Mouse (Mus musculus) lung, postnatal 4 days (tissue): ENCODE results near the gene Akr1b10.
A peak's percentile ranks its signal among the peaks of the same experiment; 100 is the strongest.
"Not testable (repeated sequence)": the region's sequence is repeated elsewhere in the genome, so short reads cannot be mapped to it uniquely, and the experiment has no call there.

Experiments
- DNase-seq, 2 experiments: peaks; one replicate each; pipeline ENCODE4 v3.0.0; 2021

The Akr1b10 gene

DNA sequence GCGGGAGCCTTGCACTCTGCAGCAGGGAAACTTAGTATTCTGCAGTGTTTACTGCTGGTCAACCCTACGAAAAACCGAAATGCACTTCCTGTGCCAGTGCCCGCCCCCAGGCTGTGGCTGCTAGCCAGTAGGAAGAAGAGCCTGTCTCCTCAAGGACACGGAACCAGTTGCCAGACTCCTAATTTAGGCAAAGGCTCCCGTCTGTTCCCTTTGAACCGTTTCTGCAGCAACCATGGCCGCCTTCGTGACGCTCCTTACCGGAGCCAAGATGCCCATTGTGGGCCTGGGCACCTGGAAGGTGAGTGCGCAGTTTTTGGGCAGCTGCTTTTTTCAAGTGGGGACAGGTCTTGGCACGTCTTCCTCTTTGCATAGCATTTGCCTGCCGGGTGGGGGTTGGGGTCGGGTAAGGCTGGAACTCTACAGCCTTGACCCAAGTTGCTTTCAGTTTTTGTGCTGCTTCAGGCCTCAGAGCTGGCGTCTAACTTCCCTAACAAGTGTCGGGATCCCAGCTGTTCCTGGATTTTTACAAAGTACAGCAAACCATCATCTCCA, at the start of gene Akr1b10:
Akr1b10 (plus strand) TSS at position 109 of the 552 bp plus-strand sequence.
- peak; percentile 85 to 90 for DNase-seq

DNA sequence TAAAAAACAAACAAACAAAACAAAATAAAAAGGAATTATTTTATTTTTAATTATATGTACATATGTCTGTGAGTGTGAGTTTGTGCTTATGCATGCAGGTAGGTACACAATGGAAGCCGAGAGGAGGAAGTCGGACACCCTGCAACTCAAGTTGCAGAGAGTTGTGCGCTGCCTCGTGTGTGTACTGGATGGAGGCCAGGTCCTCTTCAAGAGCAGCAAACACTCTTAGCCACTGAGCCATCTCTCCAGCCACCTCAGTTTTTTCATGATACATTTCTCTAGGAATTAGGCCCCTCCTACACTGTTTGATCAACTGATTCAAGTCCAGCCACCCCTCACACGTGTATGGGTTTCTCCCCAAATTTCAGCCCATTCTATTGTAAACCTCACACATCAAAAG, 49.3 kb upstream of the Akr1b10 start:
- peak; percentile 42 to 66 for DNase-seq

DNA sequence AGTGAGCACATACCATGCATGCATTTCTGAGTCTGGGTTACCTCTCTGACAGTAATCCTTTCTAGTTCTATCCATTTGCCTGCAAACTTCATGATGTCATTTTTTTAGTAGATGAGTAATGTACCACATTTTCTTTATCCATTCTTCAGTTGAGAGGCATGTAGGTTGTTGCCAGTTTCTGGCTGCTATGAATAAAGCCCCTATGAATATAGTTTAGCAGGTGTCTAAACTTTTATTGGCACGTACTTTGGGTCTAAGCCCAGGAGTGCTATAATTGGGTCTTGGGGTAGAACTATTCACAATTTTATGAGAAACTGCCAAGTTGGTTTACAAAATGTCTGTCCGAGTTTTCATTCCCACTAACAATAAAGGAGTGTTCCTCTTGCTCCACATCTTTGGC, 46.2 kb upstream of the Akr1b10 start:
- no peak for DNase-seq

DNA sequence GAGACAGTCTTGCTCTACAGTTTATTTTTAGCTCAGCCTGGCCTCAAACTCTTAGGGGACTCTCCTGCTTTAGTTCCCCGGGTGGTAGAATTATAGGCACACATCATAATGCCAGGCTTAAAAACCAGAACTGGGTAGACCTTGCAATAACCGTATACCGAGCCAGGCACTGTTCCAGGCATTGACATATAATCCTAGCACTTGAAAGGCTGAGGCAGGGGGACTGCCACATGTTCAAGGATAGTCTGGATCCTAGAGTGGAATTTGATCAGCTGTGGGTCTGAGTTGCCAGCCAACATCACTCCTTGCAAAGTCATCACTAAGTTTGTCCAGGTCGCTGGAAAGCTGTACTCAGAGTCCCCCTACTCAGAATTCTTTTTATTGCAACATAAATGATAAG, 42.0 kb upstream of the Akr1b10 start:
- no peak for DNase-seq

DNA sequence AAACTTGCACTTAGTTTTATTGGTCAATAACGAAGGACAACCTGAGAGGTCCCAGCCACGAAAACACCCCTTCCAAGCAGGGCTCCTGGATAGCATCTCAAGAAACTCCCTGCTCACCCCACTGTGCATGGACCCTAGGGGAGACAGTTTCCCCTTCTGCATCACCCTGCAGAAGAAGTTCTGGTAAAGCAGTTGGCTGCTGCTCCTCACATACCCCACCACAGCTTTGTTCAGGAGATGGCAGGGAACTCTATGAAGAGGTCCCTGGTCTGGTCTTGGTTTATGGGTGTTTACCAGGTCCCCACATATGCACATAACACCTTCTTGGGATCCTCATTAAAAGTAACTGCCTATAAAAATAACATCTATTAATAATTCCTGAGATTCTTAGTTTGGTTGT, 41.5 kb upstream of the Akr1b10 start:
- no peak for DNase-seq

DNA sequence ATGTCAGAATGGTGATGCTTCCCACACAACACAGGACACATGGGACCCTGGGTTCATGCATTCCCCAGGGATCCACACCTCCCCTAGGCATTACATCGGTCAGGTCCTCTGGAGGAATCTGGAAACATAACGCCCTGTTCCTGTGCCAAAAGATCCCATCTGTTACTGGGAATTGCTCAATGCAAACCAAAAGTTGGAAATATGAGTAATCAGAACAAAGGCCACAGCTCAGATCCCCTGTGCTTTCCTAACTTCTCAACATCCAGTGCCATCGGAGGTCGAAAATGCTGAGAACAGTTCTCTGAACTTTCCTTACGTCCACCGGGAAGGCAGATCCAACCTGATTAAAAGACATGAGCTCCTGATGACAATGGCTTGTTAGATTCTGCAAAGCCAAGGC, 40.6 kb upstream of the Akr1b10 start:
- no peak for DNase-seq

DNA sequence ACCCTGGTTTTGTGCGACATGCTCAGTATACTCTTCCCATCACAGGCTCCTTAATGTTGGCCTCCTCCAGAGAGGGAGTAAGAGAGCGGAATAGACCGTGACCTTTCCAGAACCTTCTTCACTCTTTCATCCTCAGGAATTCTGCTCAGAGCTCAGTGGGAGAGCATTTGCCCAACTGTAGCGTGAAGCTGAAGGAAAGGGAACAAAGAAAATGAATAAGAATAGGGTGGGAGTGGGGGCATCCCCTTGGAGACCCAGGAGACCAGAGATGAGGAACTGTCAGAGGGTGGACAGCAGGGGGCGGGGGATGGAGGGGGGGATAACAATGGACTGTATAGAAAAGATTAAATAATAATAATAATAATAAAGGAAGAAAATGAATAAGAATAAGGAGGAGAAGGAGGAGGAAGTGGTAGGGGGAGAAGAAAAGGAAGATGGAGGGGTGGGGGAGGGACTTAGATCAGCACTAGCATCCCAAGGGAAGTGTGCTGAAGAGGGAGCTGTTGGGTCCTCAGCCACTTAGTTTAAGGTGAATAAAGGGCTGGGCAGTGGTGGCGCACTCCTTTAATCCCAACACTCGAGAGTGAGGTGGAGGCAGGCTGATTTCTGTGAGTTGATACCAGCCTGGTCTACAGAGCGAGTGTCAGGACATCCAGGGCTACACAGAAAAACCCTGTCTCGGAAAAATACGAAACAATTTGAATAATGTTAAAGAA, 39.7 kb upstream of the Akr1b10 start:
- no peak for DNase-seq

DNA sequence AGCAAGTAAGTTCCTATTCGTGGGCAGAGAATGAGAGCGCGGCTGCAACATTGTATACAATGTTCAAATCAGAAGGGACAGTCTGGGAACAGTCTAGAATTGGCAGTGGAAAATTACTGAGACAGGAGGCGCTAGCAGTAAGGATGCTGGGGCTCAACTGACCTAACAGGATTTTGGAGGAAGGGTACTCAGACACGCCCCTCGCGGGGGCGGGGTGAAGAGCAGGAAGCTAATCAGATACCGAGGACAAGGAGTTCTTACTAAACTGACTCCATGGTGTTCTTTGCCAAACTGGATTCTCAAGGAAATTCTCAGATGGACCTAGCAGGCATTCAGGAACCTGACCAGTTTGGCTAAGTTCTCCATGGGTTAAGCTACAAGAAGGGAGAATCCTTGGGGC, 39.1 kb upstream of the Akr1b10 start:
- peak; percentile 40 to 54 for DNase-seq

DNA sequence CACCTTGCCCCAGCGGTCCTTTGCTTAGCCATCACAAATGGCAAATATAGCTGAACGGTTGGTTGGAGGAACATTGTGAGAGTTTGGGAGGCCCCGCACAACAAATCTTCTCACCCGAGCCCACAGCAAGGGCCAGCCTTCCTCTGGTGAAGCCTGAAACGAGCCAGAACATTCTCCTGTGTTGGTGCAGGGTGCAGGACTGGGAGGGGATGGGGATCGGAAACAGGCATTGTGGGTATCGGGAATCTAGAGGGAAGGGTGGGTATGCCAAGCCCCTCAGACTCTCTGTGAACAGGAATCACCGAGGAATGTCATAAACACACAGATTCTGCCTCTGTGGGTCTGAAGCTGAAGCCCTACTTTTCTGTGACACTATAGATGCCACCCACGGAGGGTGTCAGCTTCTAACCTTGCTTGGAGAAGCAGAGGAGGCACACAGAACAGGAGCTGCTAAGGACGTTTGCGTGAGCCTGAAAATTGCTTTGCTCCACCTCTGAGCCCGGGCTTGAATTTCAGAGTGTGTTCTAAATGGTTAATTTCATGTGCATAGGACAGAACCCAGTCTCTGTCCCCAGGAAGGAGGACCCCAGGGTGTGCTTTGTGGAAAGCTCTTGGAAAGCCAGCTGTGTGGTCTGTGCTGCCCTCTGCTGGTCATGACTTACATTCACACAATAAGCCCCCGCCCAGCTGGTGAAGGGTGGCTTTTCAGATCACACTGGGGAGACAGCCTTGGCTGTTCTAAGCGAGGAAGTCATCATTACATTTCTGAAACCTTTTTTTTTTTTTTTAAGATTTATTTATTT, 37.7 kb upstream of the Akr1b10 start:
- DNase-seq: peak; percentile 71 to 82

DNA sequence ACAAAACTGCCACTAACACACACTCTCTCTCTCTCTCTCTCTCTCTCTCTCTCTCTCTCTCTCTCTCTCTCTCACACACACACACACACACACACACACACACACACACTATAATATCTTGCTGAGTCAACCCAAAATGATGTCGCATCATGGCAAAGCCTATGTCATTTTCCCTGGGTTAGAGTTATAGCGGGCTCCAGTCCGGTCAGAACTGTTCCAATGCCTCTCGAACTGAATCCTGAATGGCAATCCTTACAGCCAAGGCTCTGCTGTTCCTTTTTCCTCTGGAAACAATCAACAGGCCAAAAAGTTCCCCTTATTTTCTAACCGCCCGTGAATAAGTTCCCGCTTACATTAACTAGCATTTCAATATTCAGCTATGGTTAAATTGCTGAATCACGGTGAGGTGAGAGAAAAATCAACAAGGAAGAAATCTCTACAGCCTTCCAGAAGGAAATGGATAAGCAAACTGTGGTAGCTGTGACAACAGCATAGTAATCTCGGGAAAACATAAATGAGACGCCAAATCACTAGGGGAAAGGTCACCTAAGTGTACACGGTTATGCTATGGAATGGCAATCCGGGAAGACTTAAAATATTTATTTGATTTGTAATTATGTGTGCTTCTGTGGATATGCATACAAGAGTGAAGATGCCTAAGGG, 33.9 kb upstream of the Akr1b10 start:
- no peak for DNase-seq

DNA sequence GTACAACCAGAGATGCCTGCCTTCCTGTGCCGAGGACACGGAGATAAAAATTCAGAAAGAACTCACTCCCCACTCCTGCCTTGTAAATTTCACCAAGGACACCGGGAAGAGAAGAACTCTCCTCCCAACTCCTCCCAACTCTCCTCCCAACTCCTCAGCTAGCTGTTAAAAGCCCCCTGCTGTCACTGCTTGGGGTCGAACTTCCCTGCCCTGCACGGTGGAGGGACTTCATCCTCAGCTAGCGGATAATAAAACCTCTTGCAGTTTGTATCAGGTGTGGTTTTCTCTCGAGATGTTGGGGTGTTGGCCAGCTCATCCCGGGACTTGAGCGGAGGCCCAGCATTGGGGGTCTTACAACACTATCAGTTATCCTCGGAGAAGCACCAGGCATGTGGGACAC, 32.5 kb upstream of the Akr1b10 start:
- DNase-seq: not testable (repeated sequence)

DNA sequence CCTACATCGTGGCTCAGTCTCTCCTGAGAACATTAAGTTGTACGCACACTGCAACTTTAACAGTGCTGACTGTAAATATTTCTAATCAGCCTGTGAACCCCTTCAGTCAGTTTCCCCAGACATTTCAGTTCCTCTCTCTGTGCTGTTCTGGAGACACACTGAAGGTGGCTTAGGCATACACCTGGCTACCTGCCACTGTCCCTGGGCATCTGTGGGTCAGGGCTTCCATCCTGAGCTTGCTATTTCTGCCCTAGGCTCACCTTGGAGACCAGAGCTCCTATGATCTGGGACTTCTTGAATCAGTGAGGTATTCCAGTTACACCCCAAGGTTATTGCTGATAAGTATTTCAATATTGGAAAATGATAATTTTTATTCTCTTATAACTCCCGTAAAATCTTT, 31.6 kb upstream of the Akr1b10 start:
- no peak for DNase-seq

DNA sequence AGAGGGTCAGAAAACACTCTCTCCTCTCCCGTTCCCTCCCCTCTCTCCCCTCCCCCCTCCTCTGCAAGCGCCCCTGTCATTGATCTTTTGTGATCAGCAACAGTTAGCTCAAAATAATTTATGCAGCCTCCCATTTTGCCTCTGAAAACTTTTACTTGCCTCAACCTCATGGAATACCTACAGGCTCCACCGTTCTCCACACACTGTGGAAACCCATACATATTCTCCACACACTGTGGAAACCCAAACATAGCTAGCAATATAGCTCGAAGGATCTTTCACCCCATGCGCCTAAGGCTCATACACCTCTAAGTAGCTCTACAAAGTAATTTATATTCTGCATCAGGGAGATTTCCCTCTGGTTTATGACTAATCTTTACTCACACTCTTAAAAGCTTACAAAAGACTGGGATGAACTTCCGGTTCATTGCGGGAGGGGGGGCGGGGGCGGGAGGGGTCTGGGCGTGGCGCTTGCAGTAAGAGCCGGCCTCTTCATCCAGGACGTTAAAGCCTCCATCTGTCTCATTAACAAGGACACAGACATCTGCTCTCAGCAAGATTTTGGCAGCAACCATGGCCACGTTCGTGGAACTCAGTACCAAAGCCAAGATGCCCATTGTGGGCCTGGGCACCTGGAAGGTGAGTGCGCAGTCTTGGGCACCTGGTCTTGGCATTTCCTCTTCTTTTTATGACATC, 30.2 kb upstream of the Akr1b10 start, which contains the start of gene Akr1b8:
Akr1b8 (plus strand) TSS at position 462 of the 696 bp plus-strand sequence.
- DNase-seq: no peak

DNA sequence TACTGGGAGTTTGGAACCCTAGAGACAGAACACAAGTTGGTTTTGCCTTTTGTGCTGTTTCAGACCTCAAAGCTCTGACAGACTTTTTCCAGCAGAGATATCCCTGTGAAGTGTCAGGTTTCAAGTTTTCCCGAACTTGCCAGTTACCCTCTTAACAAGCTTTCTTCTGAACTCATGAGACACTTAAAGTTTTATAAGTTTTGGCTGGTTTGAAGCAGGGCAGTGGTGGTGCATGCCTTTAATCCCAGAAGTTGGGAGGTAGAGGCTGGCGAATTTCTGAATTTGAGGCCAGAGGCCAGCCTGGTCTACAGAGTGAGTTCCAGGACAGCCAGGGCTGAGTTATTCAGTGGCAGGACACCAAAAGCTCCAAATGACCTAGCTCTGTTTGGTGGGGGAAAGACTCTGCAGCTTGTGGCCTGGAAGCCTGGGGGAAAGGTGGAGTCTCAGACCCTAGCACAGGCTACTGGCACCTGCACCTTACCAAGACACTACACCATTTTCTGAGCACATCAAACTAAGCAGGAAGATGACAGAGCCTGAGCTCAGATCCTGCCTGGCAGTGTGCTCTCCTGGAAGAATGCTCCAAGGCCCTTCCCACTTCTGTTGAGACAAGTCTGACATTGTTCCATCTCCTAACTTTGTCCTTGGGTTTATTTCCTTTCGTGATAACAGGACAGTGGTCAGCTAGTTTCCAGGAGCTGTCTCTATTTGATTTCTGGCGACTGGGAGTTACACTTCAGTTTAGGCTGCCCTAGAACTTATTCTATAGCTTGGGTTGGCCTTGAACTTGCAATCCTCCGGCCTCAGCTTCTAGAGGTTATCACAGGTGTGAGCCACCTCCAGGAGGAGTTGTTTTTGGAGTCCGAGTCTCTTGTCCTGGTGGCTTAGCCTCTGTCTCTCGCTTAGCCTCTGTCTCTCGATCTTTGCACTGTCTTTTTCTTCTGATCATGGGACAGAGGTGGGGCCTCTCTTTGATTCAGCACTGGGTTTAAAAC, 29.4 kb upstream of the Akr1b10 start:
- no peak for DNase-seq

DNA sequence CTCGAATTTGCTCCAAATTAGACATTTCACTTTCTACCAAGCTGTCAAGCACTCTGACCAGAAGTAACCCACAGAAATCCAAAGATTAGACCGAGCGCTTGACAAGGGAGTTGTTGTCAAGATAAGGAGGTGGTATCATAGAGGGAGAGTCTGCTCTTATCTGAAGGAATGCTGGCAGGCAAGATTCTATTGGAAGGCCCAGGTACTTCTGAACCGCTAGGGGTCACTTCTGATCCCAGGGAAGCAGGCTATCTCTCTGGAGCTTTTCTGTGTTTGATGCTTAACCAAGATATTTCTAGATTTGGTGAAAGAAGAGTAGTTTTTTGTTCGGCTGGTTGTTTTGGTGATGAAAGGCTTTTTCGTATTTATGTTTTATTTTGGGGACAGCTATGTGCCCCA, 28.7 kb upstream of the Akr1b10 start:
- no peak for DNase-seq

DNA sequence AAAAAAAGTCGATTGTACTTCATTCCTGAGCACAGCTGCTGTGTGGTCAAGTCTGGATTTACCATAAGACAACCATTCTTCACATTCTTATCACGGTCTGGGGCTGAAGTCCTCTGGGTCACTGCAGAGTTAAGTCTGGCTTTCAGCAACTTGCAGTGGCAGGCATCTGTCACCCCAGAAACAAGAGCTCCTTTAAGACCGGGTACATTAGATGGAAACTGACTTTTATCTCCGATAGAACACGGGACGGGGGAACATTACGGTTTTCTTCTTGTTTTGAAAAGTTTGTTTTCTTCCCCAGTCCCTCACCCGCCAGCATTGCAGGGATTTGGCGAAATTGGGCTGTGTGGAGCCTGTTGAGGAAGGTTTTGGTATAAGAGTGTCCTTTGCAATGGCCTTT, 28.2 kb upstream of the Akr1b10 start:
- no peak for DNase-seq

DNA sequence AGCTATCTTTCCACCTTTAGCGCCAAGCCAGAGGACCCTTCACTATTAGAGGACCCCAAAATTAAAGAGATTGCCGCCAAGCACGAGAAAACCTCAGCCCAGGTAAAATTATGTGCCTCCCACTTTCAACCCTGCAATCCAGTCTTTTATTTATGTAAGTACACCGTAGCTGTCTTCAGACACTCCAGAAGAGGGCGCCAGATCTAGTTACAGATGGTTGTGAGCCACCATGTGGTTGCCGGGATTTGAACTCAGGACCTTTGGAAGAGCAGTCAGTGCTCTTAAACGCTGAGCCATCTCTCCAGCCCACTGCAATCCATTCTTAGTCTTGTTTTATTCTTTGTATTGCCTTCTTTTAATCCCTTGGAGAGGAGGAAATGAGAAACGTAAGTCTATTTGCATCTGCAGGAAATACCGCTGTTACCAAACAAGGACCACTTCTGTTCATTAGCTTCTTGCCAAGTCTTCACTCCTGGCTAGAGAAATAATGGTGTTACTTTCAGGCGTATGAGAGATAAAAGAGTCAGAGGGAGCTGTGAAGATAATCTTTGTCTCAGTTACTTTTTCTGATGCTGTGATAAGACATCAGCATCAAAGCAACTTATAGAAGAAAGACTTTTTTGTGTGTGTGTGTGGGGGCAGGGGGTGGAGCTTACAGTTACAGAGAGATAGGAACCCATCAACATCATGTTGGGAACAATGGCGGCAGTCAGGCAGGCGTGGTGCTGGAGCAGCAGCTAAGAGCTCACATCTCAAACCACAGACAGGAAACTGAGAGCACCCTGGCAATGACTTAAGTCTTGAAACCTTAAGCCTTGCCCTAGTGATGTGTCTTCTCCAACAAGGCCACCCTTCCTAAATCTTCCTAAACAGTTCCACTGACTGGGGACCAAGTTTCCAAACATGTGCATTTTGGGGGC, 19.5 kb upstream of the Akr1b10 start:
- DNase-seq: no peak

DNA sequence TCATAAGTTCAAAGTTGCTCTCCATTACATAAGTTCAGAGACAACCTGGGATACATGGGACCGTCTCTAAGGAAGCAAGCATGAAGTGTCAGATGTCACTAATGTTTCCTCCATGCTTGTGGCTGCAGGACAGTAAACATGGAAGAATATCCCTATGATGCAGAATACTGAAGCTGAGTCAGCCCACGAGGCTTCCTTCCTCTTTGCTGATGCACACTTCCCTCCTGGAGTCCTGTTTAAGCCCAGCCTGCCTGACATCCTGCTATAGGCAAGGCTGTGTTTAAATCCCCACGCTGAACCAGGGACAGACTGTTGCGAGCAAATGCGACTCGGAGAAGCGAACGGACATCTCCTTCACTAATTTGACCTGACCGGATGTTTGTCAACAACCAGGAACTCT, 16.0 kb upstream of the Akr1b10 start:
- no peak for DNase-seq

DNA sequence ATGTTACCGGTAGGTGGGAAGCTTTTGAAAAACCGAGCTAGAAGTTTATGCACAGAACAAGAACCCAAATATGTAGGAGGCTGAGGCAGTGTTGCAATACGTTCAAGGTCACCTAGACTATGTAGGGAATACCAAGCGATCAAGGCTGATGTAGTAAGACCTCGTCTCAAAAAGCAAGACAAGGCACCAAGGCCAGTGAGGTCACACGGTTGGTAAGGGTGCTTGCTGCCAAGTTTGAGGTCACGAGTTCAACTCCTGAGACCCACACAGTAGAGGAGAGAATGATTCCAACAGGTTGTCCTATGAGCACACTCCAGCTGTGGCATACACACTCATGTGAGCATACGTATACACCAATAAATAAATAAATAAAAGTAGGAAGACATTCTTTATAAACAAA, 13.9 kb upstream of the Akr1b10 start:
- DNase-seq: no peak

DNA sequence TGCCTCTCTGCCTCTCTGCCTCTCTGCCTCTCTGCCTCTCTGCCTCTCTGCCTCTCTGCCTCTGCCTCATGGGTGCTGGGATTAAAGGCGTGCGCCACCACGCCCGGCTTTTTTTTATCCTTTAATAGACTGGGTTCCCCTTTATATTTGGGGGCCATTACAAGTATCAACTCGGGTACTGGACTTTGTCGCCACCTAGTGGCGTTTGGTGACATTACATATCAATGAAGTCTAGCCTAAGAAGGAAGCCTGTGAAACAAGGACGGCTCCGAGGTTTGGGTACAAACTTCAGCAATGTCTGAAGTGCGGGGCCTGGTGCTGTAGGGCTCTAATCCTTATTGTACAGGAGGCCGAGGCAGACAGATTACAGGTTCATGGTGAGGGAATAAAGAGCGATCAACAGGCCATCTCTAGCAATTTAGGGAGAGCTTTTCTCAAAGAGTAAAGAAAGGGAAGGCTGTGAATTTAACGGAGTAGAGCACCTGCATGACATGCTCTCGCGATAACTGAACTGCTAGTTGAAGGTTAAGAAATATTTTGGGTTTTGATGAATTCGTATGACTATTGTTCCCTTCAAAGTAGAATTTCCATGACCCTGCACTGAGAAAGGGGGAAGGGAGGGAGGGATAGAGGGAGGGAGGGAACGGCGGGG, 12.2 kb upstream of the Akr1b10 start:
- DNase-seq: peak; percentile 41 to 87
